Mouse (Mus musculus) monocyte, adult 5-6 weeks (primary cell): ENCODE data around the gene Ints1. TPM values are rescaled to one million over a fixed set of nuclear protein-coding genes. Genes with fewer than 3 reads are reported as not detected.
"Not testable (repeated sequence)": the region's sequence is repeated elsewhere in the genome, so short reads cannot be mapped to it uniquely, and the experiment has no call there.

Source experiments
- ATAC-seq: fragments of 153-309, 156-312 bp; replicated peaks from 2 replicates; pipeline ENCODE4 v1.8.0; 2017; ENCODE audit warnings: mild to moderate bottlenecking; ENCODE audit not compliant: low TSS enrichment, insufficient number of reproducible peaks, severe bottlenecking, poor library complexity, low FRiP score
- total RNA-seq: library from RNA; stranded (forward); fragments of 200-1000, 200-491, 200-594 nt; gene quantifications from 3 replicates; pipeline ENCODE4 v1.2.3, GENCODE M21; 2017

The Ints1 gene
- total RNA-seq, 1 experiment from 2014 or later: 28.1 TPM

- ATAC-seq: no peak
Observed at GRCm38 (mm10) chr5:139781406-139781805, 5.9 kb upstream of the Ints1 start.

GRCm38 (mm10) chr5:139776966-139777365, 1.5 kb upstream of the Ints1 start:
- no peak for ATAC-seq

GRCm38 (mm10) chr5:139768216-139768615, 7.3 kb downstream of the Ints1 start:
- ATAC-seq: no peak

GRCm38 (mm10) chr5:139764296-139764695, 11.2 kb downstream of the Ints1 start:
- no peak for ATAC-seq

- ATAC-seq: no peak
Observed at GRCm38 (mm10) chr5:139758096-139758495, 17.4 kb downstream of the Ints1 start.

- ATAC-seq: no peak
Observed at GRCm38 (mm10) chr5:139756586-139756985, 18.9 kb downstream of the Ints1 start.

- no peak for ATAC-seq
Observed at GRCm38 (mm10) chr5:139756135-139756534, 19.3 kb downstream of the Ints1 start.

- no peak for ATAC-seq
Observed at GRCm38 (mm10) chr5:139754753-139755152, 20.7 kb downstream of the Ints1 start.

GRCm38 (mm10) chr5:139750535-139750934, 24.9 kb downstream of the Ints1 start:
- ATAC-seq: peak; percentile 40

- no peak for ATAC-seq
Observed at GRCm38 (mm10) chr5:139749413-139750125, 25.9 kb downstream of the Ints1 start.

- no peak for ATAC-seq
Observed at GRCm38 (mm10) chr5:139745771-139746170, 29.7 kb downstream of the Ints1 start.

- not testable (repeated sequence) for ATAC-seq
Observed at GRCm38 (mm10) chr5:139742640-139743039, 32.8 kb downstream of the Ints1 start.

- ATAC-seq: no peak
Observed at GRCm38 (mm10) chr5:139738592-139739315, 36.7 kb downstream of the Ints1 start.

- no peak for ATAC-seq
Observed at GRCm38 (mm10) chr5:139737841-139738591, 37.5 kb downstream of the Ints1 start.

- no peak for ATAC-seq
Observed at GRCm38 (mm10) chr5:139736504-139736940, 39.0 kb downstream of the Ints1 start.

GRCm38 (mm10) chr5:139735677-139736503, 39.6 kb downstream of the Ints1 start, which contains the start of gene Micall2:
Gene Micall2, minus strand, starts transcription at chr5:139736336.
- peak; percentile 99 for ATAC-seq

GRCm38 (mm10) chr5:139734746-139735145, 40.7 kb downstream of the Ints1 start:
- ATAC-seq: no peak

GRCm38 (mm10) chr5:139734016-139734415, 41.5 kb downstream of the Ints1 start:
- ATAC-seq: no peak
